Mouse (Mus musculus): Measurements from ENCODE around the gene Ciao2a.
A peak's percentile ranks its signal among the peaks of the same experiment; 100 is the strongest.

The Ciao2a gene

GRCm38 (mm10) chr9:66120945-66121344, 5.5 kb upstream of the Ciao2a start:
- no peak for DNase-seq (ENCODE audit: low read depth)

DNA sequence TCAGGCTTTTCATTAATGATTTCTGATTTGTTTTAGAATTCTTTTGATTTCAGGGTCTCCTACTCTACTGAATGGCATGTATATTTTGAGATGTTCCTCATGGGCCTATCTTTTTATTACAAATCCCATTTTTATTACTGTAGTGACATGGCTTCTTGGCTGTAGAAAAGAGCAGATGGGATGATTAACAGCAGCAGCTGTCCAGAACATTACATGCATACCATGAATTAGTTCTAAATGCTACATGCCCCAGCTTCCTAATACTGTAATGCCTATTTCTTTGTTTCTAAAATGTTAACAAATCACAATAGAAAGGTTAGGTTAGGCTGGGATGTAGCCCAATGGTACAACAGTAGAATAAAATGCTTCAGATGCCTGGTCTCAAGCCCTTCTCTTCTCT, 5.0 kb upstream of the Ciao2a start:
- DNase-seq (ENCODE audit: low read depth) = no peak

DNA sequence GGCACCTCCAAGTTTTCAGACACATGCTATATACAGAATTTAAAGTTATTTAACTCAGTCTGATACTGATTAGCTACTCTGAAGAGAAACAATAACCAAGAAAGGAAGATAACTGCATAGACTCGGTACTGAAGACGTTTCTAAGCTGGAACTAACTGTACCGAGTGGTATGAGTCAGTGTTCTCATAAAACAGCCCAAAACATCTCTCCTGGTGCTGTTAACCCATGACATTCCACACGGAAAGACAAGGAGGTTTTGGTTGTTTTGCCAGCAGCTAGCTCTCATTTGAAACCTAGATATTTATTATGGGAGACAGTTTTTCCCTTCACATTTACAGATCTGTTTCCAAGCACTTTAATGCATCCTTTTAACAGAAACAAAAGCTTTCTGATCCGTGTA, 2.8 kb upstream of the Ciao2a start:
- DNase-seq (ENCODE audit: low read depth) = no peak

DNA sequence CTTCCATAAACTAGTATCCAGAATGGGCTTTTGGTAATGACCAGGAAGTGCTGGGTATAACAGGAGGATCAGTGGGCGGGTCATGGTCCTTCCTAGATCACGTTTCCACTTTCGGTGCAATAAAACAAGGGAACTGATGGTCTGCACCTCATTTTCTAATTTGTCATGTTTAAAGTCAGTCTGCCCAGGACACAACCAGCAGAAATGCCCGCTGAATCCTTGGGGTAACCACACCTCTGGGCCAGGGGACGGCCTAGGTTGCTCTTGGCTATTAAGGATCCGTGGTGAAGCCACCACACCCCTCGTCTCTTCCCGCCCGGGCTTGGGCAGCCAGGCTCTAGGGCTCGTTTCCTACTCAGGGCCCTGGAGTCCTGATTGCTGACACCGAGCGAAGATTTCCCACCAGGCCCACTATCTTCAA, 2.3 kb upstream of the Ciao2a start:
- DNase-seq (ENCODE audit: low read depth) = no peak

DNA sequence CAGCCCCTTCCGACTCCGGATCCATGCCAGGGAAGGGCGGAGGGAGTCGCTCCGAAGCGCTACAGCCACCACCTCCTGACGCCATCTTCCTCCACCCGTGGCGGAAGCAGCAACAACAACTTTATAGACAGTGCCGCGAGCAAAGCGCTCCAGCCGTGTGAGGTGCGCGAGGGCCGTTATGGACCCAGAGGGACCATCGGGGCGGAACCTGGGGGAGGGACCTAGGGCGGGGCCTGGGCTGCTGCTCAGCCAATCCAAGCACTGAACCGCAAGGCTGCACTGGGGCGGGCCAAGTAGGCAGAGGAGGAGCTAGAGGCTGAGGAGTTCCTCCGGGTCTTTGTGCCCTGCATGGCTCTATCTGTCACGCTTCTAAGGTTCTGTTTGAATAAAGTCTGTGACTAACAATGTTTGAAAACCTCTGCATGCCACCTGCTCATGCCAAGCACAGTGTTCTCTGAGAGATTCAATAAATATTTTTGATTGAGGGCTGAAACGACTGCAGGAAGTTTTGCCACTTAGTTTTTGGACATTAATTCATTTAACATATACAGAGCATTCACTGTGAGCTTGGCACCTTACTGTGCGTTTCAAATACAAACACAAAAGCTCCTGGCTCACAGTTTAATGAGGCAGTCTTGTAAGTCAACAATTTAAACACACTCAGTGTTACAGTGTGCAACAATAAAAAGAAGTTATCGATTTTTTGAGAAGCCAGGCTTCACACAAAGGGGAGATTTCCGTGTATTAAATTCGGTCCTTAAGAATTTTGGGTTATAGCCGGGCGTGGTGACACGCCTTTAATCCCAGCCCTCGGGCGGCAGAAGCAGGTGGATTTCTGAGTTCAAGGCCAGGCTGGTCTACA, 1.5 kb upstream of the Ciao2a start:
- peak; percentile 98 for DNase-seq (ENCODE audit: low read depth)

GRCm38 (mm10) chr9:66125543-66126455, 612 bp upstream of the Ciao2a start:
- DNase-seq (ENCODE audit: low read depth) = peak; percentile 35

DNA sequence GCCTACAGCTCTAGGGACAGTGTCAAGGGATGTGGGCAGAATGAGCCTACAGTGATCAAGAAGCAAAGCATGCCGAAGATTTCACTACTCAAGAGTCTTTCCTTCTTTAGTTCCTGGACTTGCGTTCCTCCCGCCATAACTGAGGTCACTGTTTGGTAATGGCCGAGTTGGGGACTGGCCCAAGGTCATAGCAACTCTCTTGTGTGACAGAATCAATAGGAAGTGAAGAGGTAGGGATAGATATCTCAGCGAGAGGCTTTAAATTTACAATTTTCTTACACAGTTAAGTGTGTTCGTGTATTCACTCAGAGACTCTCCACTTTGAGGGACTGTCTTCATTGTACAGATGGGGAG, 759 bp downstream of the Ciao2a start:
- DNase-seq (ENCODE audit: low read depth) = no peak

DNA sequence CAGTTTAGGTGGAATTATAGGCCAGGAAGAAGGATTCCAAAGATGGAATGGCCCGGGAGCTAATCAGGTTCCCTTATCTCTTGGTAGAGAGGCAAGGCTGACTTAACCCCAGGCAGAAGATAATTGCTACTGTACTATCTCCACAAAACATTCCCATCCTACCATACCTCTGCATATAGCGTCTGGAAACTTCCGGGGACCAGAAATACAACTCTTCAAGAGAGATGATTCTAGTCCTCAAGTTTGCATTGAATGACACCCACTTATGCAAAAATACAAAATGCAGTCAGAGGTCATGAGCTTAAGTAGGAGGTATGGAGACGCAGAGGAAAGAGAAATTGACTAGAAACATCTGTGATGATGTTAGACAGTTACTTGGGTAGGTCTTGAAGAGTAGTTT, 1.5 kb downstream of the Ciao2a start:
- no peak for DNase-seq (ENCODE audit: low read depth)

DNA sequence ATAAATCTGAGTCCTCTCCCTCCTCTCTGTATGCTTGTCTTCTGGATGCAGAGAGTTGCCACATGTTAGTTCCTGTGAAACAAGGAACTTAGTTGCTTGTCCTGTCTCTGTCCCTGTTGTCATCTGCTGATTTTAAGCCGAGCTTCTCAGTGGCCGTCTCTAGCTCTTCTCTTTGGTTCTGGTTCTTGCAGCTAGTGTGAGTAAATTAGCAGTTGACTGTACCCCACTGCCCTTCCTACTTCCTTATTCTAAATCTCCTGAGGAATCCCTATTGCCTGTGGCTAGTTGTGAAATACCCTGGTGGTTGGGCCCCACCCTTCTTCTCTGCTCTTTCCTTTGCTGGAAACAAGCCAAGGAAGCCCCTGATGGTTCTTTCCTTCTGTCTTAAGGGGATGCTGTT, 5.1 kb downstream of the Ciao2a start:
- no peak for DNase-seq (ENCODE audit: low read depth)

DNA sequence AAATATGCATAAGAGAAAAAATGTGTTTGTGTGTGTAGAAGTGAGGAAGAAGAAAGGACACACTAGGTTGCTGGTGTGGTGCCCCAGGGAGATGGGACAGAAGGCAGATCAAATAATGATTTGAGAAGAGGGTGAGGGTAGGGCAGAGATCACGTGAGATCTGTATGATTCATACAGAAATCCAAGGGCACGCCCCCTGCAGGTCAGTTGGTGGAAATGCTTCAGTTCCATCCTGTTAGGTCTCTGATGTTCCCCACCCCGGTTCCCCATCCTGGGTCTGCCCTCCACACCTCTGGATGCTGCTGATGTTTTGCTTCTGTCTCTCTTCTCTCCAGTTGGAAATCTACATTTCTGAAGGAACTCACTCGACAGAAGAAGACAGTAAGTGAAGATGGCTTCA, 9.6 kb downstream of the Ciao2a start:
- DNase-seq (ENCODE audit: low read depth) = peak; percentile 59

GRCm38 (mm10) chr9:66138193-66138592, 11.8 kb downstream of the Ciao2a start:
- no peak for DNase-seq (ENCODE audit: low read depth)

GRCm38 (mm10) chr9:66142265-66142664, 15.9 kb downstream of the Ciao2a start:
- no peak for DNase-seq (ENCODE audit: low read depth)

- DNase-seq (ENCODE audit: low read depth) = peak; percentile 83
Measured at GRCm38 (mm10) chr9:66144248-66144647, 17.8 kb downstream of the Ciao2a start.

- DNase-seq (ENCODE audit: low read depth) = no peak
Measured at GRCm38 (mm10) chr9:66146141-66146540, 19.7 kb downstream of the Ciao2a start.

GRCm38 (mm10) chr9:66152011-66152410, 25.6 kb downstream of the Ciao2a start:
- DNase-seq (ENCODE audit: low read depth) = no peak

- no peak for DNase-seq (ENCODE audit: low read depth)
Measured at GRCm38 (mm10) chr9:66153594-66153993, 27.2 kb downstream of the Ciao2a start.

- DNase-seq (ENCODE audit: low read depth) = no peak
Measured at GRCm38 (mm10) chr9:66154013-66154412, 27.6 kb downstream of the Ciao2a start.

- no peak for DNase-seq (ENCODE audit: low read depth)
Measured at GRCm38 (mm10) chr9:66155534-66155933, 29.1 kb downstream of the Ciao2a start.

DNA sequence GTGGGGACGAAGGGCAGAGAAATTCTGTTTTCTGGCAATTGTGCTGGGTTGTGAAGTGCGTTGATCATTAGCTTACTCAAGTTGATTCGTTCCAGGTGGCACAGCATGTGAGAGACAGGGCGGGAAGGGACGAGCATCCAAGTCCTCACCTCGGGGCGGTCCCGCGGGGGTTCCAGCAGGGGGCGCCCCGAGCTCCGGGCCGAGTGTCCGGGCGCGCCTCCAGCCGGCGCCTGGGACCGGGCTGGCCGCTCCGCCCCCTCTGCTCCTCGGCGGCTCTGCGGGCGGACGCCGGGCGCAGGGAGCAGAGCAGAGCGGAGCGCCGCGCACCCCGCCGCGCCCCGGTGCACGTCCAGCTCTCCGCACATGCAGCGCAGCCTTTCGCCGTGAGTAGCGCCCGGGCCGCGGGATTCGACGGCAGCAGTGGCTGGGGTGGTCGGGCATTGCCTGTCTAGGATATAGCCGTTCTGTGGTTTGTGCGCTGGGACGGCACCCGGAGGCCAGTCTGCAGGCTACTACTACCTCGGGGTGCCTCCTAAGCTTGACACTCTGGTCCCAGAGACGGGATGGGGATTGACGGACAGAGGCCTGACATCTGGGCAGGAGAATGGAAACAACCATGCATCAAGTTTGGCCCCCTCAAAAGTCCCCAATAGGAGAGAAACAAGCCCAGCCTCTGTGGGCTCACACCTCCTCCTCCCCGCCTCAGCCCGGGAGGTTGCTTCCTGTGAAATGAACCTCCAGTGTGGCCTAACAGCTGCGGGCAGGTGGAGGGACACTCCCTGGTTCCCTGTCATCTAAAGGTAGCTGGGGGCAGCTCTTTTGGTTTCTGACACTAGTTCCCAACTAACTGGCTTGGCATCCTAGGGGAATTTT, 31.8 kb downstream of the Ciao2a start, which contains the start of gene Dapk2:
Gene Dapk2 (plus strand): TSS at position 266 of the 873 bp plus-strand sequence.
- peak; percentile 58 for DNase-seq (ENCODE audit: low read depth)

GRCm38 (mm10) chr9:66158885-66159430, 32.5 kb downstream of the Ciao2a start:
- no peak for DNase-seq (ENCODE audit: low read depth)

DNA sequence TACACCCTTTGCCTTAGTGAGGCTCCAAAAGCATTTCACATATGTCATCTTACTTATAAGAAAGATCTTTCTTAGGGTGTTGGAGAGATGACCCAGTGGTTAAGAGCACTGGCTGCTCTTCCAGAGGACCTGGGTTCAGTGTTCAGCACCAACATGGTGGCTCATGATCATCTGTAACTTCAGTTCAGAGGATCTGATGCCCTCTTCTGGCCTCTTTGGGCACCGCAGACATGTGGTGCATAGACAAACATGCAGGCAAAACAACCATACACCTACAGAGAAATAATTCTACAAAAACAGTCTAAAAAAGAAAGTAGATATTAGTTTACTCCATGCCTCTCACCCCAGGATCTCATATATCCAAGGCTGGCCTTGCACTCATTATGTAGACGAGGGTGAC, 33.7 kb downstream of the Ciao2a start:
- no peak for DNase-seq (ENCODE audit: low read depth)

- no peak for DNase-seq (ENCODE audit: low read depth)
Measured at GRCm38 (mm10) chr9:66162995-66163394, 36.6 kb downstream of the Ciao2a start.
